ENCODE assay signal across 7 mouse cellular contexts in genomic region chr17:46554646-46554976, GRCm38 (mm10). TPM values are rescaled to one million over a fixed set of nuclear protein-coding genes. Genes with fewer than 3 reads are reported as not detected.
DNase-seq lines count a peak whose midpoint lies in the region; ATAC-seq and TF ChIP-seq lines count a peak whose summit lies in the region.

No protein-coding gene starts in this region.

- H3K4me1 ChIP-seq in thymus, adult 2 months (replicated peaks; ENCODE audit: control insufficient read depth, insufficient read depth, low read length) = peaks cover 18% of the 10 kb centered on the region
- H3K4me1 ChIP-seq in embryonic fibroblast, embryonic 13.5 days (ENCODE audit: control insufficient read depth, insufficient read depth, low read length) = peaks cover 2% of the 10 kb centered on the region; the same call in 1 of the 2 replicates
- H3K4me1 ChIP-seq in hindbrain, embryonic 16.5 days (ENCODE audit: control insufficient read depth, insufficient read depth, low read depth, low read length) = peaks cover 27% of the 10 kb centered on the region
- peaks cover 13 to 30% of the 10 kb centered on the region in 2 experiments for H3K4me1 ChIP-seq in liver, embryonic 14.5 days (replicated peaks; ENCODE audit: control insufficient read depth in 2 of 2, insufficient read depth in 2 of 2, low read length in 1 of 2)

- peak overlapping the region; percentile 84 for H3K4me3 ChIP-seq in thymus, adult 2 months (ENCODE audit: control insufficient read depth, insufficient read depth, low read length)
- H3K4me3 ChIP-seq in embryonic fibroblast, embryonic 13.5 days (ENCODE audit: insufficient read depth, low read length) = peak overlapping the region; percentile 90
- H3K4me3 ChIP-seq in hindbrain, embryonic 16.5 days (ENCODE audit: low read length) = peak overlapping the region; percentile 99
- H3K4me3 ChIP-seq in liver, embryonic 14.5 days (ENCODE audit: insufficient read depth in 1 of 2, low read depth in 2 of 2, low read length in 2 of 2) = peak overlapping the region; percentile 74 to 98

- H3K9me3 ChIP-seq in hindbrain, embryonic 16.5 days (ENCODE audit: control insufficient read depth, low read length) = no peaks in the 10 kb centered on the region
- H3K9me3 ChIP-seq in liver, embryonic 14.5 days (ENCODE audit: control insufficient read depth, low read length) = no peaks in the 10 kb centered on the region

- peak; percentile 16 for DNase-seq in thymus, adult 2 months
- no peak for DNase-seq in thymus, postnatal 14 days
- peak in 1 of 3 experiments; percentile 13 for DNase-seq in liver, embryonic 14.5 days (ENCODE audit: low read depth in 3 of 3, low spot score in 3 of 3)
- peak; percentile 8 for DNase-seq in splenic B cell, adult 2 months (ENCODE audit: low read depth, low spot score)
- no peak for DNase-seq in ovary, postnatal 36 days (ENCODE audit: low spot score)

- H3K9ac ChIP-seq in hindbrain, embryonic 16.5 days (ENCODE audit: low read depth, low read length) = peak overlapping the region; percentile 99
- H3K9ac ChIP-seq in liver, embryonic 14.5 days (replicated peaks) = peak overlapping the region; percentile 93

- no peak for TF ChIP-seq EP300 in liver, embryonic 14.5 days (IDR thresholded peaks at IDR 0.05; ENCODE audit: low read depth)

- H3K27ac ChIP-seq in thymus, adult 2 months (ENCODE audit: control insufficient read depth, insufficient read depth, low read length) = no peak overlapping the region
- peak overlapping the region; percentile 79 for H3K27ac ChIP-seq in embryonic fibroblast, embryonic 13.5 days (ENCODE audit: insufficient read depth, low read length)
- H3K27ac ChIP-seq in hindbrain, embryonic 16.5 days (ENCODE audit: low read depth, low read length) = peak overlapping the region; percentile 94
- H3K27ac ChIP-seq in liver, embryonic 14.5 days = no peak overlapping the region

- no peak for TF ChIP-seq POLR2A in thymus, adult 2 months (IDR thresholded peaks at IDR 0.05; ENCODE audit: control insufficient read depth, extremely low read depth, insufficient read depth, low read length, poor library complexity)
- TF ChIP-seq POLR2A in embryonic fibroblast, embryonic 13.5 days (IDR thresholded peaks at IDR 0.05; ENCODE audit: low read depth, low read length) = peak; percentile 45; the same call in 1 of the 2 replicates

- no peak for ATAC-seq in hindbrain, embryonic 16.5 days
- ATAC-seq in liver, embryonic 14.5 days (ENCODE audit: insufficient read depth) = no peak

- no peaks in the 10 kb centered on the region for H3K27me3 ChIP-seq in thymus, adult 2 months (ENCODE audit: control insufficient read depth, insufficient read depth, low read length)
- H3K27me3 ChIP-seq in hindbrain, embryonic 16.5 days (replicated peaks; ENCODE audit: control insufficient read depth, insufficient read depth, low read length) = no peaks in the 10 kb centered on the region
- no peaks in the 10 kb centered on the region; the same call in 1 of the 2 replicates for H3K27me3 ChIP-seq in liver, embryonic 14.5 days (ENCODE audit: control insufficient read depth, insufficient read depth, low read length)
- no peaks in the 10 kb centered on the region for H3K27me3 ChIP-seq in splenic B cell, adult 2 months (ENCODE audit: control insufficient read depth, insufficient read depth, low read length, poor library complexity, severe bottlenecking)

- peak overlapping the region; percentile 87 for H3K4me2 ChIP-seq in hindbrain, embryonic 16.5 days (ENCODE audit: low read length)
- peak overlapping the region; percentile 97 for H3K4me2 ChIP-seq in liver, embryonic 14.5 days (ENCODE audit: low read depth)

- WGBS in thymus, adult 2 months = 2% methylated on average over 11 of the region's 11 CpGs
- WGBS in hindbrain, embryonic 16.5 days = under 1% methylated on average over 11 of the region's 11 CpGs
- 2% methylated on average over 11 of the region's 11 CpGs for WGBS in liver, embryonic 14.5 days (ENCODE audit: insufficient replicate concordance)

- TF ChIP-seq CTCF in thymus, adult 2 months (IDR thresholded peaks at IDR 0.05; ENCODE audit: borderline replicate concordance, control insufficient read depth, extremely low read depth, insufficient read depth, low read length, poor library complexity) = no peak
- TF ChIP-seq CTCF in embryonic fibroblast, embryonic 13.5 days (IDR thresholded peaks at IDR 0.05; ENCODE audit: borderline replicate concordance, insufficient read depth, low read length) = no peak
- no peak for TF ChIP-seq CTCF in liver, embryonic 14.5 days (IDR thresholded peaks at IDR 0.05; ENCODE audit: low read depth)

- peaks cover 9% of the 10 kb centered on the region; the same call in 1 of the 2 replicates for H3K36me3 ChIP-seq in thymus, adult 2 months (ENCODE audit: control insufficient read depth, insufficient read depth, low read length)
- peaks cover 15% of the 10 kb centered on the region for H3K36me3 ChIP-seq in hindbrain, embryonic 16.5 days (ENCODE audit: control insufficient read depth, insufficient read depth, low read length)
- H3K36me3 ChIP-seq in liver, embryonic 14.5 days (replicated peaks; ENCODE audit: control insufficient read depth, insufficient read depth, low read depth) = peaks cover 10% of the 10 kb centered on the region
- H3K36me3 ChIP-seq in splenic B cell, adult 2 months (ENCODE audit: control insufficient read depth, insufficient read depth, low read length, poor library complexity, severe bottlenecking) = no peaks in the 10 kb centered on the region; the same call in 1 of the 2 replicates

RNA-seq across cellular contexts. Expression of gene Srf, which starts 1.4 kb away (rescaled TPM):
- 297 and 310 TPM in 2 replicates for polyA plus RNA-seq in thymus, adult 2 months (2012; rRNA removed)
- 50.9 and 61.2 TPM in 2 replicates for polyA plus RNA-seq in embryonic fibroblast, embryonic 13.5 days (2011; ENCODE audit: insufficient read length, low read depth, missing spikeins)
- 3.5 and 3.6 TPM in 2 replicates for polyA plus RNA-seq in hindbrain, embryonic 16.5 days (2015; fragmentation: Nextera tagmentation; extraction: Ambion mirVana)
- 16.0 and 22.0 TPM in 2 replicates for polyA plus RNA-seq in liver, embryonic 14.5 days (2012; rRNA removed)
- 2.5 and 2.6 TPM in 2 replicates for polyA plus RNA-seq in liver, embryonic 14.5 days (2014; fragmentation: Nextera tagmentation; extraction: Ambion mirVana)

RNA-seq across cellular contexts. Expression of gene Cul9, which starts 8.4 kb away (rescaled TPM):
- 21.8 and 22.0 TPM in 2 replicates for polyA plus RNA-seq in thymus, adult 2 months (2012; rRNA removed)
- 5.7 and 8.6 TPM in 2 replicates for polyA plus RNA-seq in embryonic fibroblast, embryonic 13.5 days (2011; ENCODE audit: insufficient read length, low read depth, missing spikeins)
- 19.7 and 25.1 TPM in 2 replicates for polyA plus RNA-seq in hindbrain, embryonic 16.5 days (2015; fragmentation: Nextera tagmentation; extraction: Ambion mirVana)
- polyA plus RNA-seq in liver, embryonic 14.5 days (2012; rRNA removed) = 0.59 and 0.92 TPM in 2 replicates
- 0.34 and 0.46 TPM in 2 replicates for polyA plus RNA-seq in liver, embryonic 14.5 days (2014; fragmentation: Nextera tagmentation; extraction: Ambion mirVana)

RNA-seq across cellular contexts. Expression of gene Dnph1, which starts 58.1 kb away (rescaled TPM):
- 14.0 and 17.7 TPM in 2 replicates for polyA plus RNA-seq in thymus, adult 2 months (2012; rRNA removed)
- 7.2 and 9.9 TPM in 2 replicates for polyA plus RNA-seq in embryonic fibroblast, embryonic 13.5 days (2011; ENCODE audit: insufficient read length, low read depth, missing spikeins)
- 18.7 and 19.0 TPM in 2 replicates for polyA plus RNA-seq in hindbrain, embryonic 16.5 days (2015; fragmentation: Nextera tagmentation; extraction: Ambion mirVana)
- polyA plus RNA-seq in liver, embryonic 14.5 days (2012; rRNA removed) = 12.0 and 14.0 TPM in 2 replicates
- 20.0 and 24.2 TPM in 2 replicates for polyA plus RNA-seq in liver, embryonic 14.5 days (2014; fragmentation: Nextera tagmentation; extraction: Ambion mirVana)

Comparison
In these comparisons a context has a peak if more than half of its experiments do, and no peak if none do; other contexts are left out.
1. DNase-seq: peak in thymus, adult 2 months (single experiment) and splenic B cell, adult 2 months (single experiment); none in thymus, postnatal 14 days (single experiment) and ovary, postnatal 36 days (single experiment).
2. H3K27ac ChIP-seq: peak in embryonic fibroblast, embryonic 13.5 days (single experiment) and hindbrain, embryonic 16.5 days (single experiment); none in thymus, adult 2 months (single experiment) and liver, embryonic 14.5 days (single experiment).
3. Peak in every context shown above with its lines, with median percentiles within 50 percentile points of each other: H3K4me3 ChIP-seq.